Mouse (Mus musculus): ENCODE data around the gene Ndufb2.

The Ndufb2 gene

GRCm38 (mm10) chr6:39574951-39575350 is 17.4 kb upstream of the Ndufb2 start:
- in situ Hi-C loops (cut with MboI; ENCODE audit: unreplicated experiment in 2 of 2): loop anchor here (10.0 to 25.0 kb wide), 4 partner anchors 150 to 750 kb away; partner anchors contain the start of genes Agk (in 1 of the 2) and Braf (in 1 of the 2)

- in situ Hi-C loops (cut with MboI; ENCODE audit: unreplicated experiment in 2 of 2): loop anchor here (10.0 kb wide), 2 partner anchors 145 to 745 kb away; partner anchors contain the start of genes Agk (in 1 of the 2) and Braf (in 1 of the 2)
Observed at GRCm38 (mm10) chr6:39579552-39579951, 12.8 kb upstream of the Ndufb2 start.

- in situ Hi-C loops (cut with MboI; ENCODE audit: unreplicated experiment in 2 of 2): no loop called here
Observed at GRCm38 (mm10) chr6:39580558-39580957, 11.8 kb upstream of the Ndufb2 start.

- in situ Hi-C loops (cut with MboI; ENCODE audit: unreplicated experiment in 2 of 2): no loop called here
Observed at GRCm38 (mm10) chr6:39581087-39581784, 11.1 kb upstream of the Ndufb2 start.

GRCm38 (mm10) chr6:39585517-39585916 is 6.9 kb upstream of the Ndufb2 start, which contains the start of gene Gm42420:
Gene Gm42420, plus strand, starts transcription at chr6:39585753.
- in situ Hi-C loops (cut with MboI; ENCODE audit: unreplicated experiment in 2 of 2): no loop called here

- in situ Hi-C loops (cut with MboI; ENCODE audit: unreplicated experiment in 2 of 2): no loop called here
Observed at GRCm38 (mm10) chr6:39591481-39591880, 893 bp upstream of the Ndufb2 start.

GRCm38 (mm10) chr6:39600851-39601250 is 8.5 kb downstream of the Ndufb2 start:
- in situ Hi-C loops (cut with MboI; ENCODE audit: unreplicated experiment in 2 of 2): loop anchor here in 1 of 2 experiments (25.0 kb wide), 1 partner anchor 861 kb away; the partner anchor contains the start of gene Ssbp1

- in situ Hi-C loops (cut with MboI; ENCODE audit: unreplicated experiment in 2 of 2): loop anchor here in 1 of 2 experiments (25.0 kb wide), 1 partner anchor 860 kb away; the partner anchor contains the start of gene Ssbp1
Observed at GRCm38 (mm10) chr6:39601828-39602227, 9.5 kb downstream of the Ndufb2 start.

GRCm38 (mm10) chr6:39604565-39604964 is 12.2 kb downstream of the Ndufb2 start:
- in situ Hi-C loops (cut with MboI; ENCODE audit: unreplicated experiment in 2 of 2): loop anchor here in 1 of 2 experiments (25.0 kb wide), 1 partner anchor 858 kb away; the partner anchor contains the start of gene Ssbp1

- in situ Hi-C loops (cut with MboI; ENCODE audit: unreplicated experiment in 2 of 2): loop anchor here in 1 of 2 experiments (25.0 kb wide), 1 partner anchor 856 kb away; the partner anchor contains the start of gene Ssbp1
Observed at GRCm38 (mm10) chr6:39606056-39606455, 13.7 kb downstream of the Ndufb2 start.

- in situ Hi-C loops (cut with MboI; ENCODE audit: unreplicated experiment in 2 of 2): loop anchor here in 1 of 2 experiments (25.0 kb wide), 1 partner anchor 855 kb away; the partner anchor contains the start of gene Ssbp1
Observed at GRCm38 (mm10) chr6:39606862-39607261, 14.5 kb downstream of the Ndufb2 start.

- in situ Hi-C loops (cut with MboI; ENCODE audit: unreplicated experiment in 2 of 2): loop anchor here in 1 of 2 experiments (25.0 kb wide), 1 partner anchor 855 kb away; the partner anchor contains the start of gene Ssbp1
Observed at GRCm38 (mm10) chr6:39607365-39607764, 15.0 kb downstream of the Ndufb2 start.

GRCm38 (mm10) chr6:39610207-39610606 is 17.8 kb downstream of the Ndufb2 start:
- in situ Hi-C loops (cut with MboI; ENCODE audit: unreplicated experiment in 2 of 2): loop anchor here (5.0 to 25.0 kb wide), 2 partner anchors 117 to 852 kb away; partner anchors contain the start of genes Braf (in 1 of the 2) and Ssbp1 (in 1 of the 2)

GRCm38 (mm10) chr6:39611296-39611695 is 18.9 kb downstream of the Ndufb2 start:
- in situ Hi-C loops (cut with MboI; ENCODE audit: unreplicated experiment in 2 of 2): loop anchor here (5.0 to 25.0 kb wide), 2 partner anchors 116 to 851 kb away; partner anchors contain the start of genes Braf (in 1 of the 2) and Ssbp1 (in 1 of the 2)

Data from v-Abl transformed pro-B cells (cell line).